Mouse (Mus musculus) MEL (cell line): ENCODE results near the gene Zbtb8os.

ENCODE experiments used
- CHD2 ChIP-seq: IDR thresholded peaks from 2 replicates; pipeline ENCODE4 v1.6.1; 2011; ENCODE audit warnings: low read length, improper control_type of control experiment
- MEF2A ChIP-seq: IDR thresholded peaks from 2 replicates; pipeline ENCODE4 v1.6.1; 2014; ENCODE audit warnings: low read depth, mild to moderate bottlenecking, inconsistent platforms, low read length, improper control_type of control experiment; ENCODE audit not compliant: poor library complexity, insufficient replicate concordance, severe bottlenecking; ENCODE audit errors: extremely low read depth
- NELFE ChIP-seq: IDR thresholded peaks from 2 replicates; pipeline ENCODE4 v1.6.1; 2011; ENCODE audit warnings: low read depth, low read length, improper control_type of control experiment
- RCOR1 ChIP-seq: IDR thresholded peaks from 2 replicates; pipeline ENCODE4 v1.6.1; 2012; ENCODE audit warnings: low read depth, mild to moderate bottlenecking, inconsistent platforms, low read length, improper control_type of control experiment
- ZKSCAN1 ChIP-seq: IDR thresholded peaks from 2 replicates; pipeline ENCODE4 v1.6.1; 2012; ENCODE audit warnings: low read depth, mild to moderate bottlenecking, inconsistent platforms, low read length, improper control_type of control experiment, moderate library complexity

GRCm38 (mm10) chr4:129351111-129351510 lies 15.6 kb downstream of the Zbtb8os start:
- TF ChIP-seq CHD2 (no peak), ZKSCAN1 (no peak), MEF2A (no peak), NELFE (no peak), RCOR1 (no peak)
